Mouse (Mus musculus): ENCODE results near the gene Hist3h2a.

Hist3h2a gene

GRCm38 (mm10) chr11:58968551-58968950 lies 14.1 kb downstream of the Hist3h2a start:
- no peak for DNase-seq (ENCODE audit: low spot score)

GRCm38 (mm10) chr11:58969027-58969426 lies 14.5 kb downstream of the Hist3h2a start:
- DNase-seq (ENCODE audit: low spot score): no peak

GRCm38 (mm10) chr11:58969659-58970058 lies 15.2 kb downstream of the Hist3h2a start:
- no peak for DNase-seq (ENCODE audit: low spot score)

GRCm38 (mm10) chr11:58970831-58971530 lies 16.5 kb downstream of the Hist3h2a start:
- DNase-seq (ENCODE audit: low spot score): no peak

- DNase-seq (ENCODE audit: low spot score): no peak
Observed at GRCm38 (mm10) chr11:58971796-58972195, 17.3 kb downstream of the Hist3h2a start.

- DNase-seq (ENCODE audit: low spot score): no peak
Observed at GRCm38 (mm10) chr11:58974414-58974813, 19.9 kb downstream of the Hist3h2a start.

- no peak for DNase-seq (ENCODE audit: low spot score)
Observed at GRCm38 (mm10) chr11:58977150-58977549, 22.7 kb downstream of the Hist3h2a start.

- DNase-seq (ENCODE audit: low spot score): no peak
Observed at GRCm38 (mm10) chr11:58977607-58978026, 23.1 kb downstream of the Hist3h2a start.

- DNase-seq (ENCODE audit: low spot score): peak; percentile 80
Observed at GRCm38 (mm10) chr11:58978027-58978705, 23.7 kb downstream of the Hist3h2a start, which contains the start of gene Trim11. Gene Trim11, plus strand, starts transcription at chr11:58978093.

GRCm38 (mm10) chr11:58978706-58979030 lies 24.2 kb downstream of the Hist3h2a start:
- no peak for DNase-seq (ENCODE audit: low spot score)

- no peak for DNase-seq (ENCODE audit: low spot score)
Observed at GRCm38 (mm10) chr11:58979183-58979582, 24.7 kb downstream of the Hist3h2a start.

GRCm38 (mm10) chr11:58979661-58980060 lies 25.2 kb downstream of the Hist3h2a start:
- DNase-seq (ENCODE audit: low spot score): no peak

- DNase-seq (ENCODE audit: low spot score): no peak
Observed at GRCm38 (mm10) chr11:58980381-58980990, 26.0 kb downstream of the Hist3h2a start.

GRCm38 (mm10) chr11:58981541-58982447 lies 27.3 kb downstream of the Hist3h2a start:
- peak; percentile 78 for DNase-seq (ENCODE audit: low spot score)

- no peak for DNase-seq (ENCODE audit: low spot score)
Observed at GRCm38 (mm10) chr11:58982471-58983097, 28.1 kb downstream of the Hist3h2a start.

GRCm38 (mm10) chr11:58983691-58984341 lies 29.3 kb downstream of the Hist3h2a start:
- no peak for DNase-seq (ENCODE audit: low spot score)

GRCm38 (mm10) chr11:58984657-58985056 lies 30.2 kb downstream of the Hist3h2a start:
- DNase-seq (ENCODE audit: low spot score): no peak

GRCm38 (mm10) chr11:58985299-58985917 lies 30.9 kb downstream of the Hist3h2a start:
- no peak for DNase-seq (ENCODE audit: low spot score)

- no peak for DNase-seq (ENCODE audit: low spot score)
Observed at GRCm38 (mm10) chr11:58989166-58989565, 34.7 kb downstream of the Hist3h2a start.

GRCm38 (mm10) chr11:58990141-58990540 lies 35.7 kb downstream of the Hist3h2a start:
- DNase-seq (ENCODE audit: low spot score): no peak

GRCm38 (mm10) chr11:58990794-58991193 lies 36.3 kb downstream of the Hist3h2a start:
- DNase-seq (ENCODE audit: low spot score): no peak

All from T-cell, adult 2 months (primary cell).